Mouse (Mus musculus) limb, embryonic 10.5 days (tissue): ENCODE data around the gene Gstp2. TPM values are rescaled to one million over a fixed set of nuclear protein-coding genes. Genes with fewer than 3 reads are reported as not detected.

Experiments used
- DNase-seq: peaks from one replicate; pipeline ENCODE4 v3.0.0-alpha.2; 2017; ENCODE audit warnings: low spot score
- H3K27ac ChIP-seq: fragments of 300-500 bp; sonication (generic); 2 replicates; pipeline ENCODE4 v1.5.1; 2016; ENCODE audit warnings: mild to moderate bottlenecking
- H3K27me3 ChIP-seq: fragments of 300-500 bp; sonication (generic); 2 replicates; pipeline ENCODE4 v1.6.1; 2016; ENCODE audit warnings: low read depth, mild to moderate bottlenecking; ENCODE audit not compliant: poor library complexity, severe bottlenecking
- H3K36me3 ChIP-seq: fragments of 300-500 bp; sonication (generic); 2 replicates; pipeline ENCODE4 v1.6.1; 2016; ENCODE audit warnings: mild to moderate bottlenecking, moderate library complexity
- H3K4me1 ChIP-seq: fragments of 300-500 bp; sonication (generic); 2 replicates; pipeline ENCODE4 v1.6.1; 2016
- H3K4me3 ChIP-seq: fragments of 300-500 bp; sonication (generic); 2 replicates; pipeline ENCODE4 v1.5.1; 2016; ENCODE audit warnings: mild to moderate bottlenecking, moderate library complexity
- H3K9me3 ChIP-seq: fragments of 300-500 bp; sonication (generic); replicated peaks from 2 replicates; pipeline ENCODE4 v1.6.1; 2016; ENCODE audit warnings: mild to moderate bottlenecking
- WGBS: fragments of 180-500 bp; shearing (Covaris S2); methylation state at CpG from one replicate; pipeline ENCODE4 v1.1.7; 2016; 5-methylcytosine and 5-hydroxymethylcytosine counted together
- polyA plus RNA-seq: library from polyadenylated mRNA; unstranded; fragments of >200 nt; fragmentation: Nextera tagmentation; extraction: Ambion mirVana; gene quantifications from 2 replicates; pipeline ENCODE4 v1.2.1, GENCODE M21; 2016

Gstp2 gene
- polyA plus RNA-seq, 1 experiment from 2014 or later, result 0.88 TPM

DNA sequence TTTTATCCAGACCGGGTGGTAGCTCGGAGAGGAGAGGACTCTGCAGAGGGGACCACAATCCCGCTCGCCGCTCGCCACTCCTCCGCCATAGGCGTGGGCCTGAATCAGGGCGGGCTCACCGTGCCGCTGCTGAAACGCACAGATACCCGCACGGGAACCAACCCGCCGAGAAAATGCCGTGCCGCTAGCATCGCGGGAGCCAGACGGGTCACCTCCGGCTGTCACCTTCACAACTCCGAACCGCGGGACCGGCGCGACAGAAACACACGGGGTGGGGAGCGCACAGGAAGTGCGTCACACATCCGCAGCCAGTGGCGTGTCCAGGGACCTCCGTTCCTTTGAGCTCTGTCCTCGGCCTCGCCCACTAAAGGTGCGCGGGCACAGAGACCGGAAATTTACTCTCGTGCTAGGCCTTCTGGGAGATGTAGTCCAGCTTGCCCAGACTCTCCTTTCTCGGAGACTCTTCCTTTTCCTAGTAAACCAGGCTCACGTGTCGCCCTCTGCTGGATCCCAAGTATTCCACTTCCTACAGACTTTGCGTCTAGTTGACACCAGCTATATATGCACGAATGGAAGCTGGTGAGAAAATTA is 33.3 kb downstream of the Gstp2 start, which contains the start of gene Ndufv1:
Ndufv1 (minus strand) TSS at position 375 of the 591 bp plus-strand sequence.
- peak; percentile 97 for DNase-seq
- H3K36me3 ChIP-seq, result peaks cover 35% of the 10 kb centered on the region
- no peaks in the 10 kb centered on the region for H3K27me3 ChIP-seq
- H3K4me1 ChIP-seq, result peaks cover 17% of the 10 kb centered on the region
- WGBS, result 0% methylated on average over 45 of the region's 45 CpGs
- peak within 1 kb of the TSS; percentile 76 for H3K27ac ChIP-seq
- H3K9me3 ChIP-seq, result no peaks in the 10 kb centered on the region
- H3K4me3 ChIP-seq, result peak within 1 kb of the TSS; percentile 75

DNA sequence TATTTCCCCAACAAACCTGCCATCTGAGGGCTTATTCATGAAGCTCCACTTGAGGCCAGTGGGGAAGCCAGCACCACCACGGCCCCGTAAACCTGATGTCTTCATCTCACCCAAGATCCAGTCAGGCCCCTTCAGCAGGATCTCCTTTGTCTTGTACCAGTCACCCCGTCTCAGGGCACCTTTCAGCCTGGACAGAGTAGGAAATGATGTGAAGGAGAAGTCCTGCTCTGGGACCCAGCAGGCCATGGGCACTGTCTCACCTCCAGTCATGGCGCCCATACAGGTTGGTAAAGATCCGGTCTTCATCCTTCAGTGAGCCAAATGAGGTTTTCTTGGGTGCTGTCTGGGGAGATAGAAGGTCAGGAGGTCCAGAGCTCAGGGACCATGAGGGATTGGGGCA is 34.7 kb downstream of the Gstp2 start:
- Histone ChIP-seq H3K4me3 (no peak overlapping the region), H3K4me1 (peaks cover 17% of the 10 kb centered on the region), H3K27ac (no peak overlapping the region), H3K27me3 (no peaks in the 10 kb centered on the region), H3K36me3 (peaks cover 50% of the 10 kb centered on the region), H3K9me3 (no peaks in the 10 kb centered on the region)
- WGBS, result 92% methylated on average over 5 of the region's 5 CpGs
- DNase-seq, result no peak

DNA sequence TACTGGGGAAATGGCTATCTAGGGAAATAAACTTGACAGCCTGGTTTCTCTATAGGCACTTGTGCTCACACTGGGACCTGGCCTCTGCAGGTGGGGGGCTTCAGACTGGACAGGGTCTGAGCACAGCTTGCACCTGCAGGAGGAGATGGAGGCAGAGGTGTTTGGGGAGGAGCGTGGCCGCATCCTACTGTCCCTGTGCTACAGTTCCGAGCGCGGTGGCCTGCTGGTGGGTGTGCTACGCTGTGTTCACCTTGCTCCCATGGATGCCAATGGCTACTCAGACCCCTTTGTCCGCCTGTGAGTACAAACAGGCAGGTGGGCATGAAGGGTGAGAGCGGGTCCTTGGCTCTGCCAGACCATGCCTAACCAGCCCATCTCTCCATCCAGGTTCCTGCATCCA is 39.9 kb downstream of the Gstp2 start:
- WGBS, result 96% methylated on average over 8 of the region's 8 CpGs
- H3K27ac ChIP-seq, result no peak overlapping the region
- H3K4me3 ChIP-seq, result no peak overlapping the region
- no peak for DNase-seq
- H3K27me3 ChIP-seq, result no peaks in the 10 kb centered on the region
- peaks cover 66% of the 10 kb centered on the region for H3K36me3 ChIP-seq
- no peaks in the 10 kb centered on the region for H3K9me3 ChIP-seq
- peaks cover 10% of the 10 kb centered on the region for H3K4me1 ChIP-seq

DNA sequence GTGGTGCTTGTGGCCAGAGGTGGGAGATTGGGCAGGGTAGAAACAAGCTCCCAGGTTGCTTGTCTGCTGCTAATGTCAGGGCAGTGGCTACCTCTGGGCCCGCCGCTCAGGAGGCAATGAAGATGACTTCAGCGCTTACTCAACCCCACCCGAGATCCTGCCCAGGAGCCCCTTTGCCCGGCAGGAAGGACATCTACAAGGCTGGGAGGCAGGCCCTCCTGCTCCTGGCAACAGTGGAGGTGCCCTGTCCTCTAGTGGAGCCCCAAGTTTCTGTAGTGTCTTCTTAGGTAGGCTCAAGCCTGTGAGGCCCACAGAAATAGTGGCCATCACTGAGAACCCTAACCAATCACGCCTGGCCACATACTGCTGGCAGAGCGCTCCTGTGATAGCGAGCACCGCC is 40.7 kb downstream of the Gstp2 start:
- Histone ChIP-seq H3K9me3 (no peaks in the 10 kb centered on the region), H3K27me3 (no peaks in the 10 kb centered on the region), H3K36me3 (peaks cover 59% of the 10 kb centered on the region), H3K27ac (no peak overlapping the region), H3K4me1 (peaks cover 12% of the 10 kb centered on the region), H3K4me3 (no peak overlapping the region)
- WGBS, result 90% methylated on average over 9 of the region's 9 CpGs
- no peak for DNase-seq

DNA sequence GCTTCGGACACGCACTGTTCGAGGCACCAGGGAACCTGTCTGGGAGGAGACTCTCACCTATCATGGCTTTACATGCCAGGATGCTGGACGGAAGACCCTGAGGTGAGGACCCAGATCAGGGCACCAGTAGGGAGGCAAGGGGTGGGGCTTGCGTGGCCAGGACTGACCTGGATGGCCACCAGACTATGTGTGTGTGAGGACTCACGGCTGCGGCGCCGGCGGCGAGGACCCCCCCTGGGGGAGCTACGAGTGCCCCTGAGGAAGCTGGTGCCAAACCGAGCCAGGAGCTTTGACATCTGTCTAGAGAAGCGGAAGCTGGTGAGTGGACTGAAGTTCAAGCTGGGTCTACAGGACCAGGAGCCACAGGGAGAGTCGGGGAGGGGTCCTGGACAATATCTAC is 41.5 kb downstream of the Gstp2 start:
- Histone ChIP-seq H3K9me3 (no peaks in the 10 kb centered on the region), H3K27ac (no peak overlapping the region), H3K36me3 (peaks cover 51% of the 10 kb centered on the region), H3K4me3 (no peak overlapping the region; the same call in 1 of the 2 replicates), H3K27me3 (no peaks in the 10 kb centered on the region), H3K4me1 (peaks cover 18% of the 10 kb centered on the region)
- WGBS, result 92% methylated on average over 15 of the region's 15 CpGs
- peak; percentile 31 for DNase-seq

DNA sequence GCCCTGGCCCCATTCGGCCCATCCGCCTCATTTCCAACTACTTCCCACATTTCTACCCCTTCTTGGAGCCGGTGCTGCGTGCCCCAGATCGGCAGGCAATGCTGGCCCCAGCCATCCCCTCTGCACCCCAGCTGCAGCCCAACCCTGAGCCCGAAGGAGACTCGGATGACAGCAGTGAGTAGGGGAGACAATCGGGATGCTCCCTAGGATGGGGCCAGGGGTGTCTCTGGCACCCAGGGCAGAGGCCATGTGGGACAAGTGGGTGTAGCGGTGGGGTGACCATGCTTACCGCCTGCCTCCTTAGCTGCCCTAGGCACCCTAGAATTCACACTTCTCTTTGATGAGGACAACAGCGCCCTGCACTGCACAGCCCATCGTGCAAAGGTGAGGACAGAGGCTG is 42.2 kb downstream of the Gstp2 start:
- 69% methylated on average over 12 of the region's 12 CpGs for WGBS

DNA sequence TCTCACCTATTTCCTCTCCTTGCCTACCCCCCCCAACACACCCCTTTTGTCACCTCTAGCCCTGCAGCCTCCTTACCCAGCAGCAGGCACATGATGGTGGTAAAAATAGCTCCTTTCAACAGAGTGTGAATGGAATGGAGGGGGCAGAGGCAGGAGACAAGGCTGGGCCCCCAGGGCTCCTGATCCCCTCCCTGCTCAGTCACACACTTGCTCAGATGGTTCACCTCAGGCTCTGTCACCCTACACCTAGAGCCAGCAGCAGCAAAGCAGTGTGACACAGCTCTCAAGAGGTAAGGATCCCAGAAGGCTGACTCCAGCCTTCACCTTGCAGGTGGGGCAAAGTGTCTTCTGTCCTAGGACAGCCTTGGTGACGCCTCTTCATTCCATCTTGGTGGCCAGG is 42.7 kb downstream of the Gstp2 start, which contains the start of gene Doc2g:
Doc2g (plus strand) TSS at position 202 of the 400 bp plus-strand sequence.
- Histone ChIP-seq H3K4me1 (peaks cover 27% of the 10 kb centered on the region), H3K36me3 (peaks cover 39% of the 10 kb centered on the region), H3K27me3 (no peaks in the 10 kb centered on the region), H3K9me3 (no peaks in the 10 kb centered on the region), H3K4me3 (no peak within 1 kb of the TSS), H3K27ac (no peak within 1 kb of the TSS)
- 62% methylated on average over 1 of the region's 1 CpGs for WGBS
- DNase-seq, result no peak

More for the DNA sequence above, 42.2 kb downstream of the Gstp2 start:
- Histone ChIP-seq H3K9me3 (no peaks in the 10 kb centered on the region), H3K36me3 (peaks cover 44% of the 10 kb centered on the region), H3K27me3 (no peaks in the 10 kb centered on the region), H3K27ac (no peak overlapping the region), H3K4me3 (no peak overlapping the region), H3K4me1 (peaks cover 22% of the 10 kb centered on the region)
- no peak for DNase-seq

DNA sequence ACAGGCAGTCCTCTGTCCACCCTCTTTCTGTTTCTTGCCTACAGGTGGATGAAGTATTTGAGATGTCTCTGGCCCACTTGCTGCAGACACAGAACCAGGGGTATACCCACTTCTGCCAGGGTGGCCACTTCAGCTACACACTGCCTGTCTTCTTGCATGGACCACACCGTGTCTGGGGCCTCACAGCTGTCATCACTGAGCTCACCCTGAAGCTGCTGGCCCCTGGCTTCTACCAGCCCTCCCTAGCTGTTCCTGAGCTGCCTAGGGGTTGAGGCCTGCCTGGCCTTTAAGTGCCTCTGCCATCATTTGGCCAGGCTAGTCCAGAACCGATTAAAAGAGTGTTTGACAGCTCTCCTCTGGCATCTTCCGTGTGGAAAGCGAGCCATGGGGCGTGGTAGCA is 44.1 kb downstream of the Gstp2 start:
- Histone ChIP-seq H3K36me3 (peaks cover 26% of the 10 kb centered on the region), H3K9me3 (no peaks in the 10 kb centered on the region), H3K27ac (peak overlapping the region; percentile 93), H3K27me3 (no peaks in the 10 kb centered on the region), H3K4me1 (peaks cover 31% of the 10 kb centered on the region), H3K4me3 (peak overlapping the region; percentile 66; the same call in 1 of the 2 replicates)
- no peak for DNase-seq
- WGBS, result 81% methylated on average over 5 of the region's 5 CpGs

DNA sequence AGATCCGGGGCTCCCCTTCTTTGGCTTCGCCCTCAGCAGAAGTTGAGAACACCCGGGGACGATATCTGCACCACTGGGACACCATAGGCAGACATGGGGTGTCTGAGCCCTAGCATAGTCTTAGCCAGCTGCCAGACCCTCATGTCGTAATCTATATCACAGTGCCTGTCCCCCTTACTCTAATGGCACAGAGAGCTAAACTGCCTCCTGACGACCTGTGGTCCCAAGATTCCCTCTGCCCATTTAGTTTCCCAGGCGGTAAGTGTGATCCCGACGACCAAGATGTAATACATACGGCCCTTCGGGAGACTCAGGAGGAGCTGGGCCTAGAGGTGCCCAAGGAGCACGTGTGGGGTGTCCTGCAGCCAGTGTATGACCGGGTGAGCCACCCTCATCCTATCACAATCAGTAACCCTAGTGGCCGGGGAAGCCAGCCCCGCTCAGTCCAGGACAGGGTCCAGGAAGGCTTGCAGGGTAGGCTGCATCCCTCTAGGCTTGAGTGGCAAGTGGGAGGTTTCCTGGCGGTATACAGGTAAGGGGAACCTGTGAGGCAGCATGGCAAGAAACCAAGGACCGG is 44.8 kb downstream of the Gstp2 start:
- DNase-seq, result no peak
- H3K4me3 ChIP-seq, result peak overlapping the region; percentile 66
- no peaks in the 10 kb centered on the region for H3K27me3 ChIP-seq
- peaks cover 18% of the 10 kb centered on the region for H3K36me3 ChIP-seq
- 19% methylated on average over 17 of the region's 17 CpGs for WGBS
- H3K9me3 ChIP-seq, result no peaks in the 10 kb centered on the region
- peak overlapping the region; percentile 93 for H3K27ac ChIP-seq
- peaks cover 31% of the 10 kb centered on the region for H3K4me1 ChIP-seq

DNA sequence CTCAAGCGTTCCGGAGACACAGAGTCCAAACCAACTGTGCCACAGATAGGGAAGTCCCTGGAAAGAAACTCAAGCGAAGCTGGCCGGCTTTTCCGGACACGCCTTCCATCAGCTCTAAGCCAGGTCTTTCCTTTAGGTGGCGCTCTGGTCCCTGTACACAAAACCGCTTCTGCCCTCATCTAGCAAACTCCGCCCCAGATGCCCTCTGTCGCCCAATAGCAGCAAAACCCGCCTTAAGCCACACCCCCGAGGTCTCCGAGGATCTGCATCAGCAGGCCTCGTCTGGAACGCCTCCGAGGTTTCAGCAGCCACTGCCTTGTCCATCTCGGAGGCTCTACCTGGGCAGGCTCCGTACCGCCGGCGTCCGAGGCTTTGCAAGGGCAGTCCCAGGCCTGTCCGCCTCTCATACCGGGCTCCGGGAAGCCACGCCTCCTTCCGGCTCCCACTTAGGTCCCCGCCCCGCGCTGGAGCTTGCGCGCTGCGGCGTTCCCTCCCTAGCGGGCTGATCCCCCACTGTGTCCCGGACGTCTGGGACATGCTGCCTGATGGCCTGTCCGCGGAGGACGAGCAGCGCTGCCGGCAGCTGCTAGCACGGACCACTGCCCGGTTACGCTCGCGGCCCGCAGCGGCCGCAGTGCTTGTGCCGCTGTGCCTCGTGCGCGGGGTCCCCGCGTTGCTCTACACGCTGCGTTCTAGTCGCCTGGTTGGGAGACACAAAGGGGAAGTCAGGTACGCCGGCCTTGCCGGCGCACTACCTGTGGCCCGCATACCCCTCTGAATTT is 45.5 kb downstream of the Gstp2 start, which contains the start of the genes Nudt8 and Gm49405:
Nudt8 (plus strand) TSS at position 462 of the 782 bp plus-strand sequence.
Gm49405 (plus strand) TSS at position 508 of the 782 bp plus-strand sequence.
- Histone ChIP-seq H3K9me3 (no peaks in the 10 kb centered on the region), H3K4me1 (peaks cover 31% of the 10 kb centered on the region), H3K4me3 (peak within 1 kb of the TSS; percentile 66), H3K27me3 (no peaks in the 10 kb centered on the region), H3K27ac (peak within 1 kb of the TSS; percentile 93), H3K36me3 (peaks cover 13% of the 10 kb centered on the region)
- WGBS, result under 1% methylated on average over 64 of the region's 64 CpGs
- peak; percentile 92 for DNase-seq

DNA sequence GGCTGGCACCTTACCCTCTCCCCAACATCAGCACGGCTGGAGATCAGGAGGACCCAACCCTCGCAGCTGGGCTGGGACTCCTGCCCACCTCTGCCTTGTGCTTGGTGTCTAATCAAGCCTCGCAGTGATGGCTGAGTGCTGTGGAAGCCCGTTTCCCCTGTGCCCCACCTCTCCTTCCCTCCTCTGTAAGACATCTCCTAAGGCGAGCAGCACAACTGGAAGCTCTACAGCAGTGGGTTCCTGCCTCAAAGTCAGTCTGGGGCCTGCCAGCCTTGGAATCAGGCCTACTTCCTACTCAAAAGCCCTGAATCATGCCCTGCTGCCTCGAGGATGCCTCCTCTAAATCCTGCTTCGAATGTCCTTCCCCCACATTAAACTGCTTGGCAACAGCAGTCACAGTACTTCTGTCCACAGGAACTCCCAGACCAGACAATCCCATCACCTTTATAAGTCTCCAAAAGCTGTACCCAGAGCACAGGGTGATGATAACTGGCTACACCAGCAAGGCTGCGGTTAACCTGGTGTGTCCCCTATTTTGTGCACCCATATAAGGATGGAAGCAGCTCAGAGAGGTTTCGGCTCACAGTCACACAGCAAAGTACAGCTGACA is 46.6 kb downstream of the Gstp2 start:
- 86% methylated on average over 9 of the region's 9 CpGs for WGBS
- Histone ChIP-seq H3K27ac (no peak overlapping the region), H3K4me1 (peaks cover 34% of the 10 kb centered on the region), H3K36me3 (peaks cover 2% of the 10 kb centered on the region; the same call in 1 of the 2 replicates), H3K27me3 (no peaks in the 10 kb centered on the region), H3K4me3 (peak overlapping the region; percentile 66), H3K9me3 (no peaks in the 10 kb centered on the region)
- no peak for DNase-seq

DNA sequence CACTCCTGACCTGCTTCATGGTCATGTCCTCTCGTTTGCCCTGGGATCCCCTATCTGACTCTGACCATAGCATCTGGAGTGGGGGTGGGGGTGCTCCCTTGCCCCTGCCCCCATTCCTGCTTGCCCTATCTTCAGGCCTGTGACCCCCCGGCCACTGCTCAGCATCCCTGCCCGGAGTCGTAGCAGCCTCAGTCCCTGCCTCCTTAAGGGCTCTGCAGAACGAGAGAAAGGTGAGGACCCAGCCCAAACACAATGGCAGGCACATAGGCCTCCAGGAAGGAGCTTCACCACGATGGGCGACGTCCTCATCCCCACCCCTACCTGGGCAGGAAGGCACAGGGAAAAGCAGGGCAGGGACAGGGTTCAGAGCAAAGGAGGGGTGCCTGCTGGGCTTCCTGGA is 47.5 kb downstream of the Gstp2 start:
- Histone ChIP-seq H3K27ac (no peak overlapping the region), H3K27me3 (no peaks in the 10 kb centered on the region), H3K4me3 (no peak overlapping the region), H3K9me3 (no peaks in the 10 kb centered on the region), H3K4me1 (peaks cover 34% of the 10 kb centered on the region), H3K36me3 (no peaks in the 10 kb centered on the region)
- peak; percentile 28 for DNase-seq
- WGBS, result 77% methylated on average over 8 of the region's 8 CpGs
